Mouse (Mus musculus) hematopoietic stem cell, adult 5-6 weeks (primary cell): ENCODE results near the gene Mgrn1. TPM values are rescaled to one million over a fixed set of nuclear protein-coding genes. Genes with fewer than 3 reads are reported as not detected.

ENCODE experiments used
- ATAC-seq, 2 experiments: fragments of 125-278 bp in 1 of 2; replicated peaks in 1 of 2; 2 replicates each; pipeline ENCODE4 v1.8.0; 2016 to 2017; ENCODE audit warnings: inconsistent platforms in 2 of 2, mild to moderate bottlenecking in 2 of 2, moderate number of reproducible peaks in 2 of 2, low read depth in 1 of 2, moderate TSS enrichment in 1 of 2; ENCODE audit not compliant: low FRiP score in 2 of 2, poor library complexity in 2 of 2, severe bottlenecking in 2 of 2, insufficient read depth in 1 of 2, low TSS enrichment in 1 of 2
- total RNA-seq: library from RNA; stranded (forward); fragments of 172-1452, 232-1000 nt; gene quantifications from 2 replicates; pipeline ENCODE4 v1.2.3, GENCODE M21; 2017

The Mgrn1 gene
- total RNA-seq, 1 experiment from 2014 or later: 16.5 TPM

DNA sequence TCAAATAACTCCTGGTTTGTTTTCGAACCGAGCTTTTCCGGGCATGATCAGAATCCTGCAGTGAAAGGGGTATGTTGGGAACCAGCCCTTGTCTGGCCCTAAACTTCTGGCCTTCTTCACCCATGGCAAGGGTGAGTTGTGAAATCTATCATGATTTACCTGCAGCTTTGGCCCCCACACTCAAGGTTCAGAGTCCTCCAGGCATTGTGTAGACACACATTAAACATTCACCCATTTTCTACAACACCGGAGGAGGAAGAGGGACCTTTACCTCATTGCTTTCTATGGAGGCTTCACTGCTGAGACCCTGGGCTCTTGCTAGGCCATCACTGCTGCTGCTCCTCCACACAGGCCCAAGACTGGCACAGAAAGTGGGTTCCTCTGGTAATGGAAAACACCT is 61.3 kb downstream of the Mgrn1 start:
- ATAC-seq: no peak

DNA sequence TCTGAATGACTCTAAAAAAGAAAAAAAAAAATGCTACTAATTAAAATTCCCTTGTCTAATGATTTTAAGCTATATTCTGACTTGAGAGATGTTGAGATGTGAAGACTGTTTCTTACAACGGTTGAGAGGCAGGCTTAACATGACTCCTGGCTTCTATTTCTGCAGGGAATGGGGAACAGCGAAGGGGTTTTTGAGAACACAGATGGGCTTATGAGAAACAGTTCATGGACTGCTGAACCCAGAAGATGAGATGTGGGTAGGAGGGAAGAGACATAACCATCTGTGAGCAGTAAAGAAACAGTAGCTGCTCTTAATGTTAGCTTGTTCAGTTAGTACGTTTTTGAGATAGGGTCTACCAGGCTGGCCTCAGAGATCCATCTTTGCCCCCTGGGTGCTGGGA is 70.6 kb downstream of the Mgrn1 start:
- ATAC-seq: no peak

DNA sequence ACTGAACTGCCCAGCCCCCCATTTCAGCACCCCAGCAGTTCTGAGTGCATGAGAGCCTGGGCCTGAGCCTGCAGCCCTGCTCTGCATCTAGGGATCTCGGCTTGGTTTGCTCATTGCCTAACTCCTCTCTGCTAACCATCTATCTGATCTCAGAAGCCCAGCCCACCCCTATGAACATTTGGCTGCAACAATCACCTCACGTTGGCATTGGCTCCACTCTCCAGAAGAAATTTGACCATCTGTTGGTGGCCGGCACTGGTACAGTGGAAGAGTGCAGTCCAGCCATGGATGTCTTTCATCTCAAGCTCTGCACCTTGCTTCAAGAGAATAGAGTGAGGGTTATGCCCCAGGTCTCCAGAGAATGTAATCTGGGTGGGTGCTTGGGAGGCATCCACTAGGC is 71.4 kb downstream of the Mgrn1 start:
- no peak for ATAC-seq

DNA sequence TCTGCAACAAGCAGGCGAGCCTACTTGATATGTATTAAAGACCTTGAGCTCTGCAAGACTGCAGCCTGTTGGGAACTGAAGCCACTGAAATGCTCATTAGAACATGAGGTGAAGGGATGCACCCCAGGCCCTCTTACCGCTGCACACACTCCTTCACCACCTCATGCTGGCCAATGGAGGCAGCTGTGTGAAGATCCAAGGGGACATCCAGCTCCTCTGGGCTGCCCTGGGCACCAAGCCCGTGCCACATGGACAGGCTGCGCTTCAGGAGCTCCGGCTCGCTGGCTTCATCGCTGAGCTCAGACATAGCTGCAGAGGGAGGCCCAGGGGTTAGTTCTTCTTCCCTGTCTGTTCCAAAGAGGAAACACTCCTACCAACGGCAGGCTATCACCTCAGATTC is 74.2 kb downstream of the Mgrn1 start:
- ATAC-seq: no peak

DNA sequence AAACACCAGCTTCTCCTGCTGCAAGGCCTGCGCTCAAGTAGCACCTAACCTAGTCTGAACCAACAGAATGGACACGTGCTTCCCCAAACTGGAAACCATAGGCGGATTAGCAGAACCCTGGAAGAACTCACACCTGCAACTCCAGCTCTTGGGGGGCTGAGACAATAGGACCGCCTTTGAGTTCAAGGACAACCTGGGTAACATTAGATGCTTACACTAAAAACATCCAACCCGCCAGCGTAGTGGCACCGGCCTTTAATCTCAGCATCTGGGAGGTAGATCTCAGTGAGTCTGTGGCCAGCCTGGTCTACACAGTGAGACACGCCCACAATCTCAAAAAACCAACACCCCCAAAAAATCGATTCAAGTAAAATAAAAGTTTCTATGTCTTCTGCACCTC is 77.3 kb downstream of the Mgrn1 start:
- no peak for ATAC-seq

DNA sequence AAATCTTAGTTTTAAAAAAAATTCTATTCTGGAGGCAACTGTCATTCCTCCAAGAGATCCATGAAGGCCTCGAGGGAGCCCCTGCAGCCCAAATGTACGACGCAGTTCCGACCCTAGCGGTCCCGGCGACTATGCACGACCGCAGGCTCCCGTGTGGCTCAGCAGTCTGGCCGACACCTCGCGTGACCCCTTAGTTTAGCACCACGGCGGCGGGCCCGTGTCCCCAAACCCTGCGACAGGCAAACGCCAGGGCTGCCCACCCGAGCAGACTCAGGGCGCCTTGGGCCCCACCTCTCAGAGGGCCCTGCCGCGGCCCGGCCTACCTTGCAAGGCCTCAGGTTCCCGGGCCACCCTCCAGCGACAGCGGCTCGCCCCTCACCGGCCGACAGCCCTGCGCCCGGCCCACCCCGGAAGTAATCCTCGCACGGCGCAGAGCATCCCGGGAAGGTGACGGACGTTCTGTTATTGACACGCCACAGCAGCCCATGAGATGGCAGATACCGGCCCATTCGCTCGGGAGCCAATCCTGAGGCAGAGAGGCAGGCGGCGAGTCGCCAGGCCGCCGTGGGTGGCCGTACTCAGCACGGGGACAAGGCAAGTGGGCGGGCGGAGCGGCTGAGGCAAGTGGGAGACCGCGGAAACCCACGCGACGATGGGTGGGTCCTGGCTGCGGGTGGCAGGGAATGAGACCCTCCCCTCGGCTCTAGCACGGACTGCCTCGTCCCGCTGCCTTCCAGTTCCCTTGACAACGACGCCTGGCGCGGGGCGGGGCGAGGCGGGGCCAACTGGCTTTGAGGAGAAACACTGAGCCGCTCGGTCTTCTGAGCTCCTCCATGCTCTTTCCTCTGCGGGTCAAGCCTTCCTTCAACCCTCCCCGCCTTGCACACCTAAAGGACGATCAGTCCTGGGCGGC is 78.0 kb downstream of the Mgrn1 start, which contains the start of gene Anks3:
Anks3 (minus strand) TSS at position 409 of the 913 bp plus-strand sequence.
- peak; percentile 92 to 95 for ATAC-seq

DNA sequence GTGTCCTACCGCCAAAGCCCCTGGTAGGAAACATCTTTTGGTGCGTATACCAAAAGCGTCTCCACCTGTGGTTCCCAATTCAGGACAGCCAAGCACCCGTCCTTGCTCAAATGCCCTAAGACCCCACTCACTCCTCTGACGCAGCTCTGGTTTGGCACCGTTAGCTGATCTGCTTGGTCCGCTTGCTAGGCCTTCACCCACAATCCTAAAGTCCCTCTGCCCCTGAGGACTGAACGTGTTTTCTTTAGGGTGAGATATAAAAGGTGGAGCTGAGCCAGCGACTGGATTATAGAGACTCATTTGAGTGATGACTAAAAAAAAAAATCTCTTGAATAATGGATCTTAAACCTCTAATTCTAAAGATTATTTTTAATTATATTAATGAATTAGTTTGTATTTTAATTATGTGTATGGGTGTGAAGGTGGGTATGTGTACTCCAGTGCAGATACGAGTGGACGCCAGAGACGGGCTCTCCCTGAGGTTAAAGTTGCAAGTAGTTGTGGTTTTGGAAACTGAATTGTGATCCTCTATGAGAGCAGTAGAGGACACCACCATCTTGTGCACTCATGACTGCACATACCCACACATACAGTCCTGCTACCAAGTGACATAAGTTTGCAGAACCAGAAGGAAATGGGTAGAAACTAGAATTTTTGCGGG is 78.8 kb downstream of the Mgrn1 start:
- no peak for ATAC-seq

DNA sequence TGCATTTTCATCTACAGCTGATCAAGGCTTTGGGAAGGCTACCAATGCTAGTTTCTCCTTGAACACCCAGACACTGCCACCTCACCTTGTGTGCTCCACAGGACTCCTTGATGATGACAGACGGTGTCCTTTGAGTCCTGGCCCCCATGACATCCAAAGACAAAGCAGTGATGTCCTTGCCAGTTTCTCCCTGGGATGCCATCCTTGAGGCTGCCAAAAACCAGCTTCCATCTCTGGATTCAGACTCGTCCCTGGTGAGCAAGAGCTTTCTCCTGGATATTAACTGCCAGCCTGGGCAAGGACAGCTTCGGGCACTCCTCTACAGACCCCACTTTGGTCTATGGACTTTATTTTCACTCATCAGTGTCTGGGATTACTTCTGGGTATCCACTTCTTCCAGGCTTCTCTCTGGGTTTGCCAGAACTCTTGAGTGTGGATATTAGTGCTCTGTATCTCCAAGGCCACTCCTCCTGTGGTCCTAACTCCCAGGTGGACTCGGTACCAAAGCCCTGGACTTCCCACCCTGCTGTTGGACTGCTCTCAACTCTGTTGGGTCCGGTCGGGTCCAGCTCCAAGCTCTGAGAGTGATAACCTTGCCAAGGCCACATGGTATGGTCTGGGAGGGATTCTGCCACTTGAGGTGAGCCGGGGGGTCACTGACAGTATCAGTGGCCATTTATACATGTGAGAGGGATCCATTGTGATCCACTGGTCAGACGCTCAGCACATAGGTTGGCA is 79.5 kb downstream of the Mgrn1 start:
- no peak for ATAC-seq

DNA sequence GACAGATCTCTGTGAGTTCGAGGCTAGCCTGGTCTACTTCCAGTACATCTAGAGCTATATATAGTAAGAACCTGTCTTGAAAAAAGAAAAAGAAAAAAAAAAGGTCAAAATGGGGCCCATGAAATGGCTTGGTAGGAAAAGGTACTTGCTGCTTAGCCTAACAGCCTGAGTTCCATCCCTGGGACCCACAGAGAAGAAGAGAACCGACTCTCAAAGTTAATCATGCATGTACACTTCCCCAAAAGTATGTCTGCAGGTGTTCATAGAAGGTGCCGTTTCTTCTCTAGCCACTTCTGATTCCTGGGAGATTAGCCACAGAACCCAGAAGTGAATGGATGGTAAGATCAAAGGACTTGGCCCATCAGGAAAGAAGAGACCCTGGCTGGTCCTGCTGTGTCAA is 82.4 kb downstream of the Mgrn1 start:
- ATAC-seq: no peak

DNA sequence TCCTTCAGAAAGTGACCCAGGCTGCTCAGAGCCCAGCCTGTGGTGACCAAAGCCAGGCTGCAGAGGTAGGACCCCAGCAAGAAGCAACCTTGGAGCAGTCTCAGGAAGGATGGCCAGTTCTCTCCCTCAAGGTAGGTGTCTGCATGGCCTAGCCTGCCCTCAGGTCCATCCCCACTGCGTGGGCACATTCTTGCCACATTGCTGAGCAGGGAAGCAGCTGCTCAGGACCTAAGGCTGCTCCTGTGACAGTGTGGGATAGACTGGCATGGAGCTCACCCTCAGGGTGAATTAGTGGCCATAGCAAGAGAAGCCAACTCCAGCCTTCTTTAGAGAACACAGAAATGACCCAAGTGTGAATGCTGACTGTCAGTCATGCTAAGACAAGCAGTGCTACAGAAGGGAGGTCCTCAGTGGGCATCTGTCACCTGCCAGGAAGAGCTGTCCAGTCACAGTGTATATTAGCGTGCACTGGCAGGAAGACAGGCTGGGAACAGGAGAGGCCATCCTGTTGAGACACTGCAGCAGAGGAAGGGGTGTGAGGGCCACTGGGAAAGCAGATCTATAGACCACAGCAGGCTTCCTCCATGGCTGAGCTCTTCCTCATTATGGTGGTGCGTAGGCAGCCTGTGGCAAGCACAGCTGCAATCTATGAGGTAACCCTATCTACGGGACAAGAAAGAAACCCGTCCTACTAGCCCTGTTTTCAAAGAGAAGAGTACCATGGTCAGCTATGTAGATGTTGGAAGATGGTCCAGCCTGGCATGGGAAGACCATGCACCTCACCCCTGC is 83.2 kb downstream of the Mgrn1 start:
- ATAC-seq: peak; percentile 93 to 94

DNA sequence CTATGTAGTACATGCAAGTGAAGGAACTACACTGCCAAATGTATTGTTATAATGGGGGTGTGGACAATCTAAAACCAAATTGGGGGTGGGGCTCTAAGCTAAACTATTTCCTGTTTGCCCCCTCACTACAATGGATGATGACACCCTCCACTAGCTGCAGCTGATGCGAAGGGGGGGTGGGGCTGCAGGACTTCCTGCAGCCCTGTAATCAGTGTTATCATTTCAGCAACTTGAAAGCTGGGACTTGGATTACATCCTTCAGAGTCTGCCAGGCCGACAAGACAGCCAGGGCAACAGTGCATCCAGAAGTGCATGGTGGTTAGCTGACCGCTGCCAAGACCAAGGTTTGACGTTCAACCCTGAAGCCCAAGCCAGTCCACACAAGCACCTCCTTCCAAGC is 85.6 kb downstream of the Mgrn1 start:
- ATAC-seq: no peak

DNA sequence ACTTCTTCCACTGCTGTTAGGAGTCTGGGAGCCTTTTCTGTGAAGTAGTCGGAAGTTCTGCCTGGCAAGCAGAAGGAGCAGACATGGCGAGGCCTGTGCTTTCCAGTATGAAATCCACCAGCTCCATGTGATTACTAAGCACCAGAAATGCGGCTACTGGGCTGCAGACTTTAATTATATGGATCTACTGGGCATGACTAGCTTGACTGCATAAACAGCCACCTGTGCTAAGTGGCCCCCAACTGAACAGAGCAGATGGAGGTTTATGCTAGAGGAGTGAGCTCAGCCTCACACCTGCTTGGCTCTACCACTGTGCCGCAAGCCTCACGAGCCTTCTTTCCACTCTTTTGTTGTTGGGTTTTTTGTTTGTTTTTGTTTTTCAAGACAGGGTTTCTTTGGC is 88.5 kb downstream of the Mgrn1 start:
- ATAC-seq: no peak

DNA sequence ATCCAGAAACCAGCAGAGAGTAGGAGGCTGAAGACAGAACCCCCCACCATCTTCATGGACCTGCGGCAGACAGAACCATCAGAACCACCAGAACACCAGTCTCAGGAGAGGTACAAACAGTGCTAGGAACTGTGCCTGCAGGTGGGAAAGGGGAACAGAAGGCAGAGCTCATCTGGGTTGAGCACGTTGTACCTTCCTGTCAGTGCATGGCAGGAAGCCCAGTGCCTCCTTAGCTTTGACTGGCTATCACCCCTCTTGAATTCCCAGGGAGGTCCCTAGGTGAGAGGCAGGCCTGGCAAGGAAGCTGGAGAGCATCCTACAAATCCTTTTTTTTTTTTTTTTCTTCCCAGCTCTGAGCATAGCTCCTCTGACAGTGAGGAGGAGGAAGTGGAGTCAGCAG is 90.1 kb downstream of the Mgrn1 start:
- no peak for ATAC-seq

DNA sequence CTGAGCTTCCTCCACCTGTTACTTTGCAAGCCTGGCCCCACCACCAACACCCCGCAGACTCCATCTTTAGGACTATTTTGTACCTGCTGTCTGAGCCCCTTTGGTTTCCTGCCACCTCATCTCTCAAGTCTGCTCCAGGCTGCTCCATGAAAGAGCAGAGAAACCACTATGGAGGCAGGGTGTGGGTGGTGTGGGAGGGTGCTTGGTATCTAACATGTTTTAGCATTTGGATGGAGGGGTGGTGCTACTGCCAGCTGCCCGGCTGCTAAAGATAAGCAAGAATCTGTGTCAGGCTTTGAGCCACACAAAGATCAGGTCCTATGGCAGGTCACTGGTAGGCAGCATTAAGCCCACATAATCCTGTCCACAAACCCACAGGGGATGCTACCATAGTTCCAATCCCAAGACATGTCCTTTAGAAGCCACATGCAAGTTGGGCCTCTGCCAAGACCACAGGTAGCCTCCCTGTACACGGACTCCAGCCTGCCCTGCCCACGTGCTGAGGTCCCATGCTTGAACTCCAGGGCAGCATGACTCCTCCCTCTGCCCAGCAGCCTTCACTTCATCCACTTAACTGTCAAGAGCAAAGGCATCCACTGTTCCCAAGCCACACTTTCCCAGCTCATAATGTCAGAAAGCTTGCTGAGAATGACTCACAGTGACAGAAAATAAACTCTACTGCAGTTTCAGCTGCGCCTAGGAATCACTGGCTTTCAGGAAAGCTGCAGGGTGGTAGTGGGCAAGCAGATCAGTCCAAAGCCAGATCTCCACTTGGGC is 92.4 kb downstream of the Mgrn1 start:
- no peak for ATAC-seq

DNA sequence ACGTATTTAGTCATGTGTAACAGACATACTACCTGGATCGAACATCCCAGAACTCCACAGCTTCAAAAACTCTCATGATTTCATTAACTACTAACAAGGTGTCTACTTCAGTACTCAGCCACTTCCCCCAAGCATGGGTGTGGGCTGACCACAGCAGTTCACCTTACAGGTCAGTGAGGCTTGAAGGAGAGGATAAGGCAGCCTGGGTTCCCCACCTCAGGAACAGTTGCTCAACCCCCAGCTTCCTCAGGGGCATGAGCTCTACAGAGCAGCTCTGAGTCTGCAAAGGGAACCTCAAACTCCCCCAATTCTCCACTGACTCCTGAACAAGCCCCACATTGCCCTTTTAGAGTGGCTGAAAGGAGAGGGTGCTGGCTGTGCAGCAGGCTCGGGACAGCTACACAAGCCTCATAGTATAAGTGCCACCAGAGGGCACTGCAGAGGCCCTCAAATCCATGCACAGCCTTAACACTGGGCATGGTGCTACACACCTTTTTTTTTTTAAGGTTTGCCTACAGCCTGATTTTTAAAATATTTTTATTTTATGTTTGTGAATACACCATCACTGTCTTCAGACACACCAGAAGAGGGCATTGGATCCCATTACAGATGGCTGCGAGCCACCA is 93.8 kb downstream of the Mgrn1 start:
- ATAC-seq: peak; percentile 79 to 81

DNA sequence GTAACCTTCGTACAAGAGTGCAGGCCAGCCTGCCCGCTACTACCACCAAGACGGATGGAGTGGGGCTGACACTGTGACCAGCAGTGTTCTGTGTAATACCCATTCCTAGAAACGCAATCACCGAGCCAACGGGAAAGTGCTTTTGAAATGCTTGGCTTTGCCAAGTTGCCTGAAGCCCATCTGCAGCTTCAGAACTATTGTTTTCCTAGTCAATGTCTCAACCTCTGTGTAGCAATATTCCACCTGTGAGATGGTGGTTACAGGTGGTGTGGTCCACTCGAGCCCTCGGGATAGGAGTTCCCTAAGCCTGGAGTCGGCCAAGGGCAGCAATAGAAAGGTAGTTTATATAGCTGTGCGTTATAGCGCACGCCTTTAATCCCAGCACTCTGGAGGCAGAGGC is 98.7 kb downstream of the Mgrn1 start:
- no peak for ATAC-seq
